Mouse (Mus musculus): Measurements from ENCODE around the gene Dync1h1.
"Not testable (repeated sequence)": the region's sequence is repeated elsewhere in the genome, so short reads cannot be mapped to it uniquely, and the experiment has no call there.

Dync1h1 gene

DNA sequence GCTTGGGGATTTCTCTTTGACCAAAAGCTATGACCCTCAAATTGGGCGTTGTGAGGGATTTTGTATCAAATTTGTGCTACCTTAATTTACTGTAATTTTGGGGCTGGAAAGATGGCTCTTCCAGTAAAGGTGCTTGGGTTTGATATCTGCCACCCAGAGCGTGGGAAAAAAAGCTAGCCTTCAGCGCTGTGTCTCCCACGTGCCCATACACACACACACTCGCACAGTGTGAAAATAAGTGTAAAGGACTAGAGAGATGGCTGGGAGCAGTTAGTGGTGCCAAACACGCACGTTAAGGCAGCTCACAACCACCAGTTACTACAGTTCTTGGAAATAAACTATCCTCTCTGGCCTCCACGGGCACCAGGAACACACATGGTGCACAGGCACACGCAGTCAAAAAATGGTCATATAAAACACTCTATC, 95.7 kb downstream of the Dync1h1 start:
- no peak for DNase-seq

- no peak for DNase-seq
Measured at GRCm38 (mm10) chr12:110697457-110697856, 96.2 kb downstream of the Dync1h1 start.

DNA sequence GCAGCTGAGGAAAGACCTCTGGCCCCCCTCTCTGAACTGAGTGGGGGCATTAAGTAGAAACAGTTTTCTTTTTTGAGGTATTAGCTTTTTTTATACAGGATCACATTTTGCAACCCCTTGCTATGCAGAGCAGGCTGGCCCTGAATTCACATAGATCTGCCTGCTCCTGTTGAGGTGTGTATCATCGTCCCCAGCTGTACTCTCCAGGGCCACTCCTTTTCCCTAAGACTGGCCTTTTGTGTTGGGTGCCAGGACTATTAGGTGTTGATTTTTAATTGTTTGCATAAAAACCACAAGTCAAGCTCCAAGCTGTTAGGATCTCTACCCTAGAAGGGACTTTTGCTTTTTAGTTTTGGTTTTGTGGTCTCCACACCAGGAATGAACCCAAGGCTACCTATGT, 96.8 kb downstream of the Dync1h1 start:
- no peak for DNase-seq

- DNase-seq = no peak
Measured at GRCm38 (mm10) chr12:110698523-110699170, 97.4 kb downstream of the Dync1h1 start.

DNA sequence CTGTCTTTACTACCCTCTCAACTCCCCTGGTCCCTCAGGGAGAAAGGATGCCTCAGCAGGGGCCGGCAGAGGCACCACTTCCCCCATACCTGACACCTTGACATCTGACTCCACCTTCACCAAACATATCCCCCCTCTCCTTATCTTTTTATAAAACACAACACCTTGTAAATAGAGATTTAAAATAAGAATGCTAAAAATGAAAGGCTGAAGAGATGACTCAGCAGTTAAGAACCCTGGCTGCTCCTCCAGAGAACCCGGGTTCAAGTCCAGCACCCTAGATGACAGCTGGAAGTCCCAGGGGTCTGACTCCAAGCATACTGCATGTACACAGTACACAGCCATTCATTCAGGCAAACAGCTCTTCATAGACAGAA, 97.9 kb downstream of the Dync1h1 start:
- no peak for DNase-seq

- no peak for DNase-seq
Measured at GRCm38 (mm10) chr12:110700730-110701129, 99.5 kb downstream of the Dync1h1 start.

DNA sequence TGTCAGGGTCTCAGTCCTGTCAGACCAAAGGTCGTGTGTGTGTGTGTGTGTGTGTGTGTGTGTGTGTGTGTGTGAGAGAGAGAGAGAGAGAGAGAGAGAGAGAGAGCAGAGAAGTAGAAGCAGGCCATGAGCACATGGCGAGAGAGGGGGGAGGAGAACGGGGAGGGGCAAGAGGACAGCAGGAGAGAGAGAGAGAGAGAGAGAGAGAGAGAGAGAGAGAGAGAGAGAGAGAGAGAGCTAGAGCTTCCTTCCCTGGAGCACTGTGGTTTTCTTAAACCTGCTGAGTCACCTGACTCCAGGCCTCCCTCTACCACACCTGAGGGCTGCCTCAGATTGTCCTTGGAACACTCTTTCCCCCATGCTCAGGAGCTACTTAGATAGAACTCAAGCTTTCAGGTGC, 100.1 kb downstream of the Dync1h1 start:
- DNase-seq = not testable (repeated sequence)

- no peak for DNase-seq
Measured at GRCm38 (mm10) chr12:110702556-110702955, 101.3 kb downstream of the Dync1h1 start, which contains the start of gene Hsp90aa1. Hsp90aa1 (minus strand) TSS chr12:110702728.

- DNase-seq = peak; percentile 69
Measured at GRCm38 (mm10) chr12:110703008-110703471, 101.8 kb downstream of the Dync1h1 start.

DNA sequence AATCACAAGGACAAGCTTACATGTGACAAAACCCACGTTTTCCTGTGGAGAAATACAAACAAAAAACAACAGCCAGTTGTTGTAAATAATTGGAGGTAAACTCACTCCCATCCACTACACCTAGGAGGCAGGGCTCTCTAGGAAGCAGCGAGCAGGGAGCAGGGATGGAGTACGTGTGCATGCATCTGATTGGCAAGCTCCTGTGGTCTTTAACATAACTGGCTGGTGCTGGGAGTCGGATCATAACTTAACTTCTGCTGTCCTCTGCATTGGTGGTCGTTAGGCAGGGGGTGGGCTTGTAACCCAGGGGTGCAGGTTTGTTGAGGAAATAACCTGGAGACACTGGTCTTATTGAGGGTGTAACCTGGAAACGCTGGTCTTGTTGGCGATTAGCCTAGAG, 102.4 kb downstream of the Dync1h1 start:
- no peak for DNase-seq

DNA sequence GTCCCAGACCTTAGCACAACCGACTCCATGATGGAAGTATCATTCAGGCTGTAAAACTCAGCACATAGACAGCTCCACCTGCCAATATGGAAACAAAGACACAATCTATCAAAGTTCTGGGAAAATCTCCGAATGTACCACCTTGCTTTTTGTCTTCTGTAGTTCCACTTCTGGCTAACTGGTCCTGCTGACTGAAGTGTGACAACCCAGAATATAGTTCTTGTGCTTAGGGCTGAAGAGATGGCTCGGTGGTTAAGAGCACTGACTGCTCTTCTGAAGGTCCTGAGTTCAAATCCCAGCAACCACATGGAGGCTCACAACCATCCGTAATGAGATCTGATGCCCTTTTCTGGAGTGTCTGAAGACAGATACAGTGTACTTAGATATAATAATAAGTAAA, 104.2 kb downstream of the Dync1h1 start:
- not testable (repeated sequence) for DNase-seq

- DNase-seq = no peak
Measured at GRCm38 (mm10) chr12:110706337-110707231, 105.3 kb downstream of the Dync1h1 start.

DNA sequence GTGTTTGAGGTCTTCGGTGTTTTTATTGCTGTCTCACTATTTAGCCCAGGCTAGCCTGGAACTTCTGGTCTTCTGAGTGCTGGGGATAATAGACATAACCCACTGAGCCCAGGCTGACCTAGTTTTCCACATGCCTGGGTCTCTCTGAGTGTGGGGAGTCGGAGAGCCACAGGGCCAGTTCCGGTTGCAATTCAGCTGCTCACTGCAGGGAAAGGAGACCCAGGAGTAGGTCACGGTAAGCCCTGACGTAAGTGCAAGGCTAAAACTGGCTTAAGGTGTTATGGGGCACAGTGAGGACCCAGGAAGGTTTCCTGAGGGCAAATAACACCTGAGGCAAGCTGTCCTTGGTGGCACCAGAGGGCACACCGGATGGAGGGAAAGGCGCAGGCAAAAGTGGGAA, 106.2 kb downstream of the Dync1h1 start:
- DNase-seq = no peak

DNA sequence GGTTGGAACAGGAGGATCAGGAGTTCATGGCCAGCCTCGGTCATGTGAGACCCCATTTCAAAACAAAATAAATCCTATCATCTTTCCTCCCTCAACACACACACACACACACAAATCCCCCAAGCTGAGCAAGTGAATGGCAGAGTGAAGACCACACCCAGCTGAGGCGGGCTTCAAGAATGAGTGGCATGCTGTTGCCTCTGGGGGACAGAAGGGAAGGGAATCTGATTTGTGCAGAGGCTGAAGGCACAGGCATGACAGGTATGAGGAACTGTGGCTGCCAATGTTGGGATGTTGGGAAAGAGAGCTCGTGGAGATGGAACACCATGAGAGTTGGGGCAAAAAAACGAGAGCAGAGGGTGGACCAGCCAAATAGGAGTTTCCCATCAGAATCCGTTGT, 110.0 kb downstream of the Dync1h1 start:
- no peak for DNase-seq

DNA sequence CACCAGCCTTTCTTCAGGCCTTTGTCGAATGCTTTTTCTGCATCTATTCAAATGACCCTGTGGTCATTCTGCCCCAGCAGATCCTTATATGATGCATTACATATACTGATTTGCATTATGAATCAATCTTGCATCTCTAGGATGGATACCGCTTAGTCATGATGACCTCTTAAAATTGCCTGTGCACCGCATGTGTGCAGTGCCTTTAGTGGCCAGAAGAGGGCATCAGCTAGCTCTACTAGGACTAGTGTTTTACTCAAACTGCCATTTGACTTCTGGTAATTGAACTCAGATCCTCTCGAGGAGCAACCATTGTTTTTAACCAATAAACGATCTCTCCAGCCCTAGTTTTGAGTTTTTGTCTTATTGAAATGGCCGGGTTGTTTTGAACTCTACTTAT, 112.5 kb downstream of the Dync1h1 start:
- no peak for DNase-seq

DNA sequence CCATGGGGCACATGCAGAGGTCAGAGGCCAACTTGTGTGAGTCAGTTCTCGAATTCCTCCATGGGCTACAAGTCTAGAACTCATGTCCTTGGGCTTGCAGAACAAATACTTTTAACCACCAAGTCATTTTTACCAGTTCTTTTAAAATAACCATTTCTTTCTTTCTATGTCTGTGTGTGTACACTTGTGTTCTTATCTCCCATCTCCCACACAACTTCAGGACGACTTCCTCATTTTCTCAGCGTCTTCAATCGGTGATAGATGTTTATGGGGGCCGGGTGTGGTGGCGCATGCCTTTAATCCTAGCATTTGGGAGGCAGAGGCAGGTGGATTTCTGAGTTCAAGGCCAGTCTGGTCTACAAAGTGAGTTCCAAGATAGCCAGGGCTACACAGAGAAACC, 113.0 kb downstream of the Dync1h1 start:
- DNase-seq = no peak

DNA sequence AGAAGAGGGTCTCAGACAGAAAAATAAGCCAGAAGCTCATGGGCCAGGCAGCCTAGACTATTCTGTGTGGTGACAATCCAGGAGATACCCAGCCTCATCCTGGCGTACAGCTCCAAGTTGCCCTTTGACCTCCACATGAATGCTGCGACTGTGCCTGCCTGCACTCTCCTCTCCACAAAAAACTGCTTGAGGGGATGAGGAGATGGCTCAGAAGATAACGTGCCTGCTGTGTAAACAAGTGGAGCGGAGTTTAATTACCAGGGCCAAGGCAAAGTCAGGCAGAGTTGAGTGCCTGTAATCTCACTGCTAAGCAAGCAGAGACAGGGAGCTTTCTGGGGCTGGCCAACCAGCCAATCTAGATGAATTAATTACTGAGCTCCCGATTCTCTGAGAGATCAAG, 114.8 kb downstream of the Dync1h1 start:
- DNase-seq = no peak
